ENCODE assay signal across 15 mouse cellular contexts in genomic region chr2:33173126-33173525, GRCm38 (mm10). TPM values are rescaled to one million over a fixed set of nuclear protein-coding genes. Genes with fewer than 3 reads are reported as not detected.
A peak's percentile ranks its signal among the peaks of the same experiment; 100 is the strongest.
DNase-seq lines count a peak whose midpoint lies in the region; ATAC-seq and TF ChIP-seq lines count a peak whose summit lies in the region.
"Had no signal": no experiment of that assay in that cellular context is flagged by ENCODE, and none has a peak within 500 bp of the region (broad histone marks: within the 10 kb centered on the region; RNA-seq: fewer than 3 reads in every experiment).

No protein-coding gene starts in this region.

- H3K27ac ChIP-seq in heart, embryonic 11.5 days (ENCODE audit: low read depth, low read length): no peak overlapping the region
- H3K27ac ChIP-seq: limb, embryonic 15.5 days; midbrain, embryonic 12.5 days had no signal

- H3K9me3 ChIP-seq in heart, embryonic 11.5 days (replicated peaks; ENCODE audit: control insufficient read depth, low read length): no peaks in the 10 kb centered on the region
- H3K9me3 ChIP-seq: limb, embryonic 15.5 days; midbrain, embryonic 12.5 days had no signal

- no peaks in the 10 kb centered on the region for H3K27me3 ChIP-seq in heart, embryonic 11.5 days (ENCODE audit: control insufficient read depth, insufficient read depth, low read length)
- H3K27me3 ChIP-seq in C2C12 (ENCODE audit: control insufficient read depth, insufficient read depth, insufficient read length): no peaks in the 10 kb centered on the region
- H3K27me3 ChIP-seq: limb, embryonic 15.5 days; midbrain, embryonic 12.5 days had no signal

- WGBS in heart, embryonic 11.5 days (ENCODE audit: insufficient replicate concordance): 62% methylated on average over 10 of the region's 10 CpGs

- H3K36me3 ChIP-seq in heart, embryonic 11.5 days (ENCODE audit: control insufficient read depth, insufficient read depth, low read length): no peaks in the 10 kb centered on the region
- no peaks in the 10 kb centered on the region for H3K36me3 ChIP-seq in C2C12 (ENCODE audit: control insufficient read depth, insufficient read depth)
- H3K36me3 ChIP-seq: limb, embryonic 15.5 days had no signal

- no peak for DNase-seq in heart, adult 8-10 months (ENCODE audit: low spot score)
- no peak for DNase-seq in layer of hippocampus, postnatal 14 days (ENCODE audit: low spot score in 2 of 2)
- no peak for DNase-seq in right cerebral cortex, postnatal 10 days (ENCODE audit: low spot score in 2 of 2)
- DNase-seq in kidney, postnatal 14 days: no peak
- DNase-seq: adrenal gland, postnatal 36 days; cerebellum, adult 8-10 months; kidney, postnatal 10 days; right cerebral cortex, postnatal 14 days; thymus, postnatal 25 days had no signal

- peak overlapping the region; percentile 57 for H3ac ChIP-seq in C2C12 (ENCODE audit: control insufficient read depth, insufficient read length, low read depth)

- ATAC-seq in heart, embryonic 11.5 days (replicated peaks; ENCODE audit: insufficient number of reproducible peaks, low FRiP score, low TSS enrichment): no peak
- ATAC-seq in common myeloid progenitor, adult 5-6 weeks (replicated peaks; ENCODE audit: low read depth, poor library complexity, severe bottlenecking): peak; percentile 18; the same call in 1 of the 2 replicates
- ATAC-seq in megakaryocyte progenitor cell, adult 5-6 weeks (replicated peaks; ENCODE audit: poor library complexity): peak; percentile 32

- no peak for TF ChIP-seq CTCF in C2C12 (IDR thresholded peaks at IDR 0.05; ENCODE audit: control insufficient read depth, insufficient read depth, insufficient read length)

- H3K79me2 ChIP-seq in C2C12 (ENCODE audit: control insufficient read depth, insufficient read depth): no peaks in the 10 kb centered on the region

- H3K4me2 ChIP-seq in heart, embryonic 11.5 days: no peak overlapping the region
- H3K4me2 ChIP-seq: limb, embryonic 15.5 days; midbrain, embryonic 12.5 days had no signal

- H3K4me3 ChIP-seq in heart, embryonic 11.5 days (ENCODE audit: low read depth, low read length): no peak overlapping the region
- H3K4me3 ChIP-seq in C2C12 (ENCODE audit: insufficient read depth, poor library complexity, severe bottlenecking): no peak overlapping the region
- H3K4me3 ChIP-seq: limb, embryonic 15.5 days; midbrain, embryonic 12.5 days had no signal

- no peaks in the 10 kb centered on the region for H3K79me3 ChIP-seq in C2C12 (ENCODE audit: low read depth)

- 0 out of 2 replicates have a peak overlapping the region, but pooled peaks have one; percentile 6 for H3K9ac ChIP-seq in heart, embryonic 11.5 days (ENCODE audit: low read depth, low read length)
- H3K9ac ChIP-seq: limb, embryonic 15.5 days; midbrain, embryonic 12.5 days had no signal

- peaks cover 19% of the 10 kb centered on the region for H3K4me1 ChIP-seq in heart, embryonic 11.5 days (ENCODE audit: control insufficient read depth, insufficient read depth, low read length)

TF ChIP-seq in C2C12, 6 proteins besides CTCF, POLR2A, EP300 and RAD21:
- TF ChIP-seq CEBPB (IDR thresholded peaks at IDR 0.05; ENCODE audit: low read depth) (no peak), FOSL1 (IDR thresholded peaks at IDR 0.05; ENCODE audit: insufficient read depth, low read length, poor library complexity, severe bottlenecking) (no peak), USF1 (IDR thresholded peaks at IDR 0.05; ENCODE audit: low read depth) (no peak), MAX (IDR thresholded peaks at IDR 0.05) (peak; percentile 78)

RNA-seq across cellular contexts. Expression of gene Garnl3, which starts 41.7 kb away (rescaled TPM):
- 14.6 and 15.4 TPM in 2 replicates for polyA plus RNA-seq in heart, embryonic 11.5 days (2014; fragmentation: Nextera tagmentation; extraction: Ambion mirVana)
- total RNA-seq in heart, adult 8-10 months (2022): 1 to 10 TPM; 2.6 to 6.7 (median 3.5) TPM
- polyA plus RNA-seq in C2C12 (2012; fragmentation: generic; extraction: Trizol): 2.6 TPM
- 1.1 and 21.5 TPM in 2 replicates for total RNA-seq in common myeloid progenitor, adult 5-6 weeks (2017)
- total RNA-seq in megakaryocyte progenitor cell, adult 5-6 weeks (2015): 0.12 TPM in 1 of 2 replicates, not detected in the other
- 0.03 TPM in 1 of 2 replicates, not detected in the other for total RNA-seq in megakaryocyte progenitor cell, adult 5-6 weeks (2017)
- total RNA-seq in layer of hippocampus, postnatal 14 days (2021): 10 to 100 TPM; 46.0 to 65.4 TPM

RNA-seq across cellular contexts. Expression of gene Angptl2, which starts 42.7 kb away (rescaled TPM):
- 34.3 and 47.8 TPM in 2 replicates for polyA plus RNA-seq in heart, embryonic 11.5 days (2014; fragmentation: Nextera tagmentation; extraction: Ambion mirVana)
- total RNA-seq in heart, adult 8-10 months (2022): 10 to 100 TPM; 32.9 to 57.7 (median 53.5) TPM
- polyA plus RNA-seq in C2C12 (2012; fragmentation: generic; extraction: Trizol): 162 TPM
- total RNA-seq in common myeloid progenitor, adult 5-6 weeks (2017): 2.2 and 3.2 TPM in 2 replicates
- 0.74 and 0.78 TPM in 2 replicates for total RNA-seq in megakaryocyte progenitor cell, adult 5-6 weeks (2015)
- total RNA-seq in megakaryocyte progenitor cell, adult 5-6 weeks (2017): 1.7 and 2.4 TPM in 2 replicates
- 1 to 10 TPM; 2.6 to 5.9 TPM for total RNA-seq in layer of hippocampus, postnatal 14 days (2021)
